7 mouse cellular contexts compared by ENCODE assay signal in the genomic region with DNA sequence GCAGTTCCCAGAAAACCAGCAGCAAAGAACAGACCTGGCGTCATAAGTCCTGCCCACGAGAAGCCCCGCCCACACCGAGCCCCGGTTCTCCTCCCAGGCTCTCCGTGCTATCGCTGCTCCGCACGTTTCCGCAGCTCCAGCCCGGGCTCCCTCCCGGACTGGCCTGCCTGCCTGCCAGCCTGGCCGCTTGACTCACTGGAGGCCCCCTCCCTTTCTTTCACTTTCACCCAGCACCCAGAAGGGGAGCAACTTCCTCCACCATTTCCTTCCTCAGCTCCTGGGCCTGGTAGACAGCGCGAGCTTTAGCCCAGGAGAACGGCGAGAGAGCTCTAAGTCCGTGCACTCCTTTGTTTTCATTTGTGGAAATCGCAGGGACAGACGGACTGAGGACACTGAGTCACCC. TPM values are rescaled to one million over a fixed set of nuclear protein-coding genes. Genes with fewer than 3 reads are reported as not detected.
A peak's percentile ranks its signal among the peaks of the same experiment; 100 is the strongest.
DNase-seq lines count a peak whose midpoint lies in the region; ATAC-seq lines count a peak whose summit lies in the region.

No protein-coding gene starts in this region.

- peak overlapping the region; percentile 44 for H3K4me3 ChIP-seq in intestine, embryonic 15.5 days (replicated peaks)
- peak overlapping the region; percentile 30 for H3K4me3 ChIP-seq in midbrain, embryonic 11.5 days (ENCODE audit: low read depth, low read length)

- H3K36me3 ChIP-seq in intestine, embryonic 15.5 days, result peaks cover 23% of the 10 kb centered on the region
- peaks cover 3% of the 10 kb centered on the region; the same call in 1 of the 2 replicates for H3K36me3 ChIP-seq in midbrain, embryonic 11.5 days (ENCODE audit: control insufficient read depth, insufficient read depth, low read length)

- H3K4me2 ChIP-seq in intestine, embryonic 15.5 days (replicated peaks), result peak overlapping the region; percentile 77
- peak overlapping the region; percentile 55 for H3K4me2 ChIP-seq in midbrain, embryonic 11.5 days

- H3K27ac ChIP-seq in intestine, embryonic 15.5 days, result peak overlapping the region; percentile 98
- peak overlapping the region; percentile 69 for H3K27ac ChIP-seq in midbrain, embryonic 11.5 days (ENCODE audit: low read depth, low read length)

- H3K9me3 ChIP-seq in intestine, embryonic 15.5 days, result no peaks in the 10 kb centered on the region
- H3K9me3 ChIP-seq in midbrain, embryonic 11.5 days (ENCODE audit: control insufficient read depth, low read length), result no peaks in the 10 kb centered on the region

- WGBS in intestine, embryonic 15.5 days, result 0% methylated on average over 20 of the region's 20 CpGs
- 1% methylated on average over 20 of the region's 20 CpGs for WGBS in midbrain, embryonic 11.5 days

- peak overlapping the region; percentile 55 for H3K9ac ChIP-seq in intestine, embryonic 15.5 days
- H3K9ac ChIP-seq in midbrain, embryonic 11.5 days (ENCODE audit: low read length), result peak overlapping the region; percentile 69

- H3K4me1 ChIP-seq in intestine, embryonic 15.5 days (replicated peaks), result peaks cover 70% of the 10 kb centered on the region
- peaks cover 24% of the 10 kb centered on the region for H3K4me1 ChIP-seq in midbrain, embryonic 11.5 days (ENCODE audit: control insufficient read depth, insufficient read depth, low read length)

- intact Hi-C loops in gastrocnemius, postnatal 14 days (cut with DNase I; ENCODE audit: low total_unique reads), result no loop called here
- intact Hi-C loops in left cerebral cortex, postnatal 4 days (cut with DNase I), result no loop called here

- H3K27me3 ChIP-seq in intestine, embryonic 15.5 days (replicated peaks), result no peaks in the 10 kb centered on the region
- no peaks in the 10 kb centered on the region for H3K27me3 ChIP-seq in midbrain, embryonic 11.5 days (ENCODE audit: control insufficient read depth, insufficient read depth, low read length)

- ATAC-seq in intestine, embryonic 15.5 days, result peak; percentile 83
- ATAC-seq in midbrain, embryonic 11.5 days (ENCODE audit: low FRiP score), result peak; percentile 83

- peak; percentile 84 to 86 for DNase-seq in adrenal gland, adult 18-20 months (ENCODE audit: low spot score in 2 of 2)
- peak; percentile 78 for DNase-seq in embryo, embryonic 10.5 days (ENCODE audit: low spot score)
- DNase-seq in gastrocnemius, postnatal 14 days, result peak; percentile 87
- DNase-seq in left cerebral cortex, postnatal 4 days, result peak; percentile 69
- DNase-seq in midbrain, embryonic 11.5 days (ENCODE audit: low spot score, missing footprints), result peak; percentile 94
- peak; percentile 85 for DNase-seq in skeletal muscle tissue, adult 2 months (ENCODE audit: low read depth, low spot score)

RNA-seq across cellular contexts. Expression of a gene that starts 27.4 kb away (rescaled TPM):
- under 1 TPM; 0.26 to 0.36 TPM for total RNA-seq in adrenal gland, adult 18-20 months (2021)
- under 1 TPM; 0.23 to 0.24 TPM for total RNA-seq in gastrocnemius, postnatal 14 days (2021)
- polyA plus RNA-seq in intestine, embryonic 15.5 days (2015; fragmentation: Nextera tagmentation; extraction: Ambion mirVana), result 0.59 and 0.63 TPM in 2 replicates
- 10 to 100 TPM; 11.0 to 11.1 TPM for total RNA-seq in left cerebral cortex, postnatal 4 days (2021)
- polyA plus RNA-seq in midbrain, embryonic 11.5 days (2014; fragmentation: Nextera tagmentation; extraction: Ambion mirVana), result 3.4 and 3.8 TPM in 2 replicates

RNA-seq across cellular contexts. Expression of a gene that starts 43.0 kb away (rescaled TPM):
- 10 to 100 TPM; 17.5 to 20.6 TPM for total RNA-seq in adrenal gland, adult 18-20 months (2021)
- total RNA-seq in gastrocnemius, postnatal 14 days (2021), result 10 to 100 TPM; 10.8 to 11.2 TPM
- 7.2 and 7.7 TPM in 2 replicates for polyA plus RNA-seq in intestine, embryonic 15.5 days (2015; fragmentation: Nextera tagmentation; extraction: Ambion mirVana)
- total RNA-seq in left cerebral cortex, postnatal 4 days (2021), result 10 to 100 TPM; 12.9 to 14.9 TPM
- polyA plus RNA-seq in midbrain, embryonic 11.5 days (2014; fragmentation: Nextera tagmentation; extraction: Ambion mirVana), result 3.4 and 3.9 TPM in 2 replicates

Comparison
In these comparisons a context has a peak if more than half of its experiments do, and no peak if none do; other contexts are left out.
1. Peak in every context shown above with its lines: DNase-seq, ATAC-seq, H3K4me3 ChIP-seq and H3K27ac ChIP-seq.
2. RNA of a gene that starts 27.4 kb away (total RNA-seq): 11.0 to 11.1 TPM in left cerebral cortex, postnatal 4 days; 0.26 to 0.36 TPM in adrenal gland, adult 18-20 months and 0.23 to 0.24 TPM in gastrocnemius, postnatal 14 days; every median in the first group is over 4 times any median in the second.